Mouse (Mus musculus): ENCODE results near the gene Cntn1. TPM values are rescaled to one million over a fixed set of nuclear protein-coding genes. Genes with fewer than 3 reads are reported as not detected.

Cntn1 gene
- polyA plus RNA-seq, 1 experiment from 2014 or later, result 5.6 TPM

- Histone ChIP-seq H3K27me3 (replicated peaks; ENCODE audit: control insufficient read depth, insufficient read depth, low read length) (0 out of 2 replicates have a peak, but pooled peaks cover 4% of the 10 kb centered on the region), H3K27ac (replicated peaks; ENCODE audit: low read depth, low read length) (no peak overlapping the region), H3K4me2 (ENCODE audit: low read depth, low read length) (peak overlapping the region; percentile 99), H3K4me1 (ENCODE audit: control insufficient read depth, insufficient read depth, low read length) (no peaks in the 10 kb centered on the region), H3K9ac (ENCODE audit: low read depth, low read length) (peak overlapping the region; percentile 45), H3K4me3 (ENCODE audit: low read depth, low read length) (peak overlapping the region; percentile 52), H3K9me3 (ENCODE audit: control insufficient read depth, low read length) (no peaks in the 10 kb centered on the region), H3K36me3 (ENCODE audit: control insufficient read depth, insufficient read depth, low read length) (no peaks in the 10 kb centered on the region)
- ATAC-seq (ENCODE audit: low read depth) (peak; percentile 45), DNase-seq (ENCODE audit: low spot score) (peak; percentile 51)
- 1% methylated on average over 23 of the region's 35 CpGs for WGBS
Measured at GRCm38 (mm10) chr15:92051353-92052132, 578 bp downstream of the Cntn1 start.

- H3K4me3 ChIP-seq (ENCODE audit: low read depth, low read length), result peak overlapping the region; percentile 52
- 21% methylated on average over 4 of the region's 4 CpGs for WGBS
- H3K27me3 ChIP-seq (replicated peaks; ENCODE audit: control insufficient read depth, insufficient read depth, low read length), result 0 out of 2 replicates have a peak, but pooled peaks cover 4% of the 10 kb centered on the region
Measured at GRCm38 (mm10) chr15:92052133-92052463, 1.1 kb downstream of the Cntn1 start.

GRCm38 (mm10) chr15:92057553-92057952 is 6.6 kb downstream of the Cntn1 start:
- H3K9me3 ChIP-seq (ENCODE audit: control insufficient read depth, low read length), result no peaks in the 10 kb centered on the region
- no peak overlapping the region for H3K4me3 ChIP-seq (ENCODE audit: low read depth, low read length)
- WGBS, result 87% methylated on average over 5 of the region's 5 CpGs
- no peaks in the 10 kb centered on the region for H3K36me3 ChIP-seq (ENCODE audit: control insufficient read depth, insufficient read depth, low read length)
- ATAC-seq (ENCODE audit: low read depth) (no peak), DNase-seq (ENCODE audit: low spot score) (no peak)
- no peaks in the 10 kb centered on the region for H3K27me3 ChIP-seq (replicated peaks; ENCODE audit: control insufficient read depth, insufficient read depth, low read length)
- H3K4me2 ChIP-seq (ENCODE audit: low read depth, low read length), result no peak overlapping the region
- H3K9ac ChIP-seq (ENCODE audit: low read depth, low read length), result no peak overlapping the region
- H3K4me1 ChIP-seq (ENCODE audit: control insufficient read depth, insufficient read depth, low read length), result no peaks in the 10 kb centered on the region
- H3K27ac ChIP-seq (replicated peaks; ENCODE audit: low read depth, low read length), result no peak overlapping the region

More at GRCm38 (mm10) chr15:92052133-92052463, 1.1 kb downstream of the Cntn1 start:
- ATAC-seq (ENCODE audit: low read depth) (peak; percentile 39; the same call in 1 of the 2 replicates), DNase-seq (ENCODE audit: low spot score) (no peak)
- H3K36me3 ChIP-seq (ENCODE audit: control insufficient read depth, insufficient read depth, low read length), result no peaks in the 10 kb centered on the region
- H3K9ac ChIP-seq (ENCODE audit: low read depth, low read length), result no peak overlapping the region
- no peak overlapping the region for H3K27ac ChIP-seq (replicated peaks; ENCODE audit: low read depth, low read length)
- peak overlapping the region; percentile 99 for H3K4me2 ChIP-seq (ENCODE audit: low read depth, low read length)
- H3K9me3 ChIP-seq (ENCODE audit: control insufficient read depth, low read length), result no peaks in the 10 kb centered on the region
- H3K4me1 ChIP-seq (ENCODE audit: control insufficient read depth, insufficient read depth, low read length), result no peaks in the 10 kb centered on the region

GRCm38 (mm10) chr15:92060986-92061385 is 10.0 kb downstream of the Cntn1 start:
- 50% methylated on average over 3 of the region's 3 CpGs for WGBS
- ATAC-seq (ENCODE audit: low read depth), result no peak

GRCm38 (mm10) chr15:92079416-92079815 is 28.5 kb downstream of the Cntn1 start:
- no peaks in the 10 kb centered on the region for H3K4me1 ChIP-seq (ENCODE audit: control insufficient read depth, insufficient read depth, low read length)
- no peaks in the 10 kb centered on the region for H3K27me3 ChIP-seq (replicated peaks; ENCODE audit: control insufficient read depth, insufficient read depth, low read length)
- no peak overlapping the region for H3K4me2 ChIP-seq (ENCODE audit: low read depth, low read length)
- no peak overlapping the region for H3K9ac ChIP-seq (ENCODE audit: low read depth, low read length)
- no peak overlapping the region for H3K4me3 ChIP-seq (ENCODE audit: low read depth, low read length)
- H3K27ac ChIP-seq (replicated peaks; ENCODE audit: low read depth, low read length), result no peak overlapping the region
- DNase-seq (ENCODE audit: low spot score) (no peak), ATAC-seq (ENCODE audit: low read depth) (no peak)
- WGBS, result 78% methylated on average over 3 of the region's 3 CpGs
- H3K36me3 ChIP-seq (ENCODE audit: control insufficient read depth, insufficient read depth, low read length), result no peaks in the 10 kb centered on the region
- H3K9me3 ChIP-seq (ENCODE audit: control insufficient read depth, low read length), result no peaks in the 10 kb centered on the region

More at GRCm38 (mm10) chr15:92060986-92061385, 10.0 kb downstream of the Cntn1 start:
- no peak overlapping the region for H3K4me3 ChIP-seq (ENCODE audit: low read depth, low read length)
- H3K9ac ChIP-seq (ENCODE audit: low read depth, low read length), result no peak overlapping the region
- peak; percentile 45 for DNase-seq (ENCODE audit: low spot score)
- H3K27me3 ChIP-seq (replicated peaks; ENCODE audit: control insufficient read depth, insufficient read depth, low read length), result no peaks in the 10 kb centered on the region
- H3K4me2 ChIP-seq (ENCODE audit: low read depth, low read length), result no peak overlapping the region
- no peaks in the 10 kb centered on the region for H3K9me3 ChIP-seq (ENCODE audit: control insufficient read depth, low read length)
- H3K4me1 ChIP-seq (ENCODE audit: control insufficient read depth, insufficient read depth, low read length), result no peaks in the 10 kb centered on the region
- H3K27ac ChIP-seq (replicated peaks; ENCODE audit: low read depth, low read length), result no peak overlapping the region
- no peaks in the 10 kb centered on the region for H3K36me3 ChIP-seq (ENCODE audit: control insufficient read depth, insufficient read depth, low read length)

GRCm38 (mm10) chr15:92085876-92086275 is 34.9 kb downstream of the Cntn1 start:
- WGBS, result 71% methylated on average over 1 of the region's 1 CpGs
- H3K4me2 ChIP-seq (ENCODE audit: low read depth, low read length), result no peak overlapping the region
- no peaks in the 10 kb centered on the region for H3K9me3 ChIP-seq (ENCODE audit: control insufficient read depth, low read length)
- H3K4me1 ChIP-seq (ENCODE audit: control insufficient read depth, insufficient read depth, low read length), result no peaks in the 10 kb centered on the region
- H3K36me3 ChIP-seq (ENCODE audit: control insufficient read depth, insufficient read depth, low read length), result no peaks in the 10 kb centered on the region
- no peak overlapping the region for H3K27ac ChIP-seq (replicated peaks; ENCODE audit: low read depth, low read length)
- ATAC-seq (ENCODE audit: low read depth) (no peak), DNase-seq (ENCODE audit: low spot score) (peak; percentile 10)
- H3K9ac ChIP-seq (ENCODE audit: low read depth, low read length), result no peak overlapping the region
- no peak overlapping the region for H3K4me3 ChIP-seq (ENCODE audit: low read depth, low read length)
- no peaks in the 10 kb centered on the region for H3K27me3 ChIP-seq (replicated peaks; ENCODE audit: control insufficient read depth, insufficient read depth, low read length)

GRCm38 (mm10) chr15:92087691-92088286 is 36.8 kb downstream of the Cntn1 start:
- Histone ChIP-seq H3K36me3 (ENCODE audit: control insufficient read depth, insufficient read depth, low read length) (no peaks in the 10 kb centered on the region), H3K9me3 (ENCODE audit: control insufficient read depth, low read length) (no peaks in the 10 kb centered on the region), H3K27ac (replicated peaks; ENCODE audit: low read depth, low read length) (no peak overlapping the region), H3K4me2 (ENCODE audit: low read depth, low read length) (no peak overlapping the region), H3K4me1 (ENCODE audit: control insufficient read depth, insufficient read depth, low read length) (no peaks in the 10 kb centered on the region), H3K9ac (ENCODE audit: low read depth, low read length) (no peak overlapping the region), H3K4me3 (ENCODE audit: low read depth, low read length) (no peak overlapping the region), H3K27me3 (replicated peaks; ENCODE audit: control insufficient read depth, insufficient read depth, low read length) (no peaks in the 10 kb centered on the region)
- WGBS, result 45% methylated on average over 6 of the region's 6 CpGs
- DNase-seq (ENCODE audit: low spot score) (peak; percentile 28), ATAC-seq (ENCODE audit: low read depth) (no peak)

GRCm38 (mm10) chr15:92090787-92091186 is 39.8 kb downstream of the Cntn1 start:
- H3K4me3 ChIP-seq (ENCODE audit: low read depth, low read length), result no peak overlapping the region
- H3K9ac ChIP-seq (ENCODE audit: low read depth, low read length), result no peak overlapping the region
- H3K4me1 ChIP-seq (ENCODE audit: control insufficient read depth, insufficient read depth, low read length), result no peaks in the 10 kb centered on the region
- H3K27me3 ChIP-seq (replicated peaks; ENCODE audit: control insufficient read depth, insufficient read depth, low read length), result no peaks in the 10 kb centered on the region
- no peak overlapping the region for H3K4me2 ChIP-seq (ENCODE audit: low read depth, low read length)
- no peak for ATAC-seq (ENCODE audit: low read depth)
- no peaks in the 10 kb centered on the region for H3K9me3 ChIP-seq (ENCODE audit: control insufficient read depth, low read length)
- no peak for DNase-seq (ENCODE audit: low spot score)
- H3K27ac ChIP-seq (replicated peaks; ENCODE audit: low read depth, low read length), result no peak overlapping the region
- 87% methylated on average over 6 of the region's 6 CpGs for WGBS
- H3K36me3 ChIP-seq (ENCODE audit: control insufficient read depth, insufficient read depth, low read length), result no peaks in the 10 kb centered on the region

Data from embryonic facial prominence, embryonic 14.5 days (tissue).